Mouse (Mus musculus): ENCODE measurements around the gene Tbx5. TPM values are rescaled to one million over a fixed set of nuclear protein-coding genes. Genes with fewer than 3 reads are reported as not detected.

The Tbx5 gene
- polyA plus RNA-seq, 1 experiment from 2014 or later = 0.74 TPM

DNA sequence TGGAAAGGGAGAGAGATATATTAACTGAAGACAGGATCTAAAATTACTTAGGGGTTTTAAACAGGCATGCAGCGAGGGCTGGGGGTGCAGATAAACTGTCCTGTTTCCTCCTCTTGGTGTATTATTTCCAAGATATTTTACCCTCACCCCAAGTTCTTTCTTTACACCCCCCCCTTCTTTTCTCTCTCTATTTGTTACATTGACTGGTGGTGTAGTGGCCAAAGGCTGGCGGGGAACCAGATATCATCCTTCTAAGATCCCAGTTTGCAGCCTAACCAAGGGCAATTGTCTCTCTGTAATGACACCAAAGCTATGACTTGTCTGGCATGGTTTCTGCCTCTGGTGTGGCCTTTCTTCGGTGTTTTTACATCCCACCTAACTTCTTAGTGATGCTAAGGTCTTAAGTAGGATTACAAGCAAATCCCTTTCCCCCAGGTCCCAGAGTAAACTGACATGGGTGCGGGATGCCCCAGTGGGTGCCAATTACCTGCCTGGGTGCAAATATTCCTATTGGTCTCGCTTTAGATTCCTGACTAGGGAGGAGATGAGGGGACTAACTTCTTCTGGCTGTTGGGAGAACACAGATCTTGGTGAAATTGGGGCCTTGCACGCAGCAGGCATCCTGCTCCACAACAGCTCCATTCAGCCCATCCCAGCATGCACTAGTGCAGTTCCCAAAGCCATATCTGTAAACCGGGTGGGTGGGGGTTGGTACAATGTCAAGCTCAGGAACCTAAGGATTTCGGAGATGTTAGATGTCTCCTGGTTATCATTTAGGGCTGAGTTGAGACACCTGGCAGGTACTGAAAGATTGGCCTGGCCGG lies 32.8 kb upstream of the Tbx5 start:
- no peak overlapping the region for H3K27ac ChIP-seq (ENCODE audit: low read length)
- no peak overlapping the region for H3K4me3 ChIP-seq (ENCODE audit: low read length)
- H3K9ac ChIP-seq (replicated peaks; ENCODE audit: low read length) = no peak overlapping the region
- ATAC-seq (ENCODE audit: low FRiP score, low TSS enrichment) = no peak
- H3K36me3 ChIP-seq (ENCODE audit: insufficient read depth, low read length) = no peaks in the 10 kb centered on the region
- whole genome bisulfite sequencing = 3% methylated on average over 9 of the region's 9 CpGs
- no peaks in the 10 kb centered on the region for H3K4me1 ChIP-seq (ENCODE audit: insufficient read depth, low read length)
- peaks cover 100% of the 10 kb centered on the region for H3K27me3 ChIP-seq (ENCODE audit: insufficient read depth, low read length)
- no peaks in the 10 kb centered on the region for H3K9me3 ChIP-seq (ENCODE audit: low read length)
- no peak overlapping the region for H3K4me2 ChIP-seq (replicated peaks; ENCODE audit: low read depth, low read length)

DNA sequence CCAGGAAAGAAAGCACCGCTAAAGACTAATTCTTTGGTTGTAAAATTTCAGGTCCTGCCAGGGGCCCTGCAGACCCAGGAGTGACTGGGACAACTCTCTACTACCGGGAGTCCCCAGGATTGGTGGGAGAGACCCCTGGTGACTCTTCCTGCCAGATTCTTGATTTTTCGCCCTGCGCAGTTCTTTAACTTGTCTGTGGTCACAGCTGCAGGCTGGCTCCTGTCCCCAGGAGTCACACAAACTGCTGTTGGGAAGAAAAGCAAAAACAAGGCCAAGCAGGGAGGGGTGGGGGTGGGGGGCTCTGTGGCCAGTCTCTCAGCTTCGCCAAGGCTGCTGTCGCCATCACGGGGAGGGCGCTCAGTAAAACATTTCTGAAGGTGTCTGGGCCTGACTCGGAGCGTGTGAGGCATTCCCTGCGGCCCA lies 32.2 kb upstream of the Tbx5 start:
- no peak for ATAC-seq (ENCODE audit: low FRiP score, low TSS enrichment)
- Histone ChIP-seq H3K4me2 (replicated peaks; ENCODE audit: low read depth, low read length) (no peak overlapping the region), H3K27ac (ENCODE audit: low read length) (no peak overlapping the region), H3K36me3 (ENCODE audit: insufficient read depth, low read length) (no peaks in the 10 kb centered on the region), H3K4me1 (ENCODE audit: insufficient read depth, low read length) (no peaks in the 10 kb centered on the region), H3K9ac (replicated peaks; ENCODE audit: low read length) (no peak overlapping the region), H3K9me3 (ENCODE audit: low read length) (no peaks in the 10 kb centered on the region), H3K4me3 (ENCODE audit: low read length) (no peak overlapping the region), H3K27me3 (ENCODE audit: insufficient read depth, low read length) (peaks cover 100% of the 10 kb centered on the region)
- under 1% methylated on average over 11 of the region's 11 CpGs for WGBS

DNA sequence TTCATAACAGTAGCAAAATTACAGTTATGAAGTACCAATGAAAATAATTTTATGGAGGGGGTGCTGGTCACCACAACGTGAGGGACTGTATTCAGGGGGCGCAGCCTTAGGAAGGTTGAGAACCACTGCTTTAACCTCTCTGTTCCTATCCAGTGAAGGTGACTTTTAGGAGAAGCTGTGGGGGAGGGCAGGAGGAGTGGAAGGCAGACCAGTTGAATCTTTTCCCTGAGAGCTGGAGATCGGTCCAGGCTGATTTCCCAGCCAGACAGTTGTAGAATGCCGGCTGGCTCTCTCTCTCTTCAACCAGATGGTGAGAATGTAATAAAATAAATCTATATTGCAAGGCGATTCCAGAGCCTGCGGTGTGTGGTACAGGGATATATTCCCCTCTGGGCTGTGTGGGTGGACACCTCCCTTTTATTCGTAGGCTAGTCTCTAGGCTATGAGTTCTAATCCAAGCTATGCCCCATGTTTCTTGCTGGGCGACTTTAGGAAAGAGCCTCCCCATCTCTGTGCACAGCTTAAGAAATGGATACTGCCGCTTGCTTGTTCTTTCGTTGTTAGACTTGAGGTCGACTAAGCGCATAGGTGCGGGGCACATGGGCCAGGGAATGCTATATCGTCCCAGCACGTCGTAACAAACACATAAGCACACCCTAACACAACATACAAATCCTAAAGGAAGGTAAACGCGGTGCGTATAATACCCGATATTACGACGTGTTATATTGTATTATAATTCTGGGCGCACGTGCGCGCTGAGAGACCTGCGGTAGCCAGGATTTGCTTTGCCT lies 29.7 kb upstream of the Tbx5 start:
- peaks cover 100% of the 10 kb centered on the region for H3K27me3 ChIP-seq (ENCODE audit: insufficient read depth, low read length)
- no peaks in the 10 kb centered on the region for H3K36me3 ChIP-seq (ENCODE audit: insufficient read depth, low read length)
- H3K4me1 ChIP-seq (ENCODE audit: insufficient read depth, low read length) = no peaks in the 10 kb centered on the region
- H3K4me3 ChIP-seq (ENCODE audit: low read length) = no peak overlapping the region
- H3K4me2 ChIP-seq (replicated peaks; ENCODE audit: low read depth, low read length) = no peak overlapping the region
- 2% methylated on average over 27 of the region's 27 CpGs for WGBS
- H3K27ac ChIP-seq (ENCODE audit: low read length) = no peak overlapping the region
- ATAC-seq (ENCODE audit: low FRiP score, low TSS enrichment) = no peak
- H3K9me3 ChIP-seq (ENCODE audit: low read length) = no peaks in the 10 kb centered on the region
- no peak overlapping the region for H3K9ac ChIP-seq (replicated peaks; ENCODE audit: low read length)

DNA sequence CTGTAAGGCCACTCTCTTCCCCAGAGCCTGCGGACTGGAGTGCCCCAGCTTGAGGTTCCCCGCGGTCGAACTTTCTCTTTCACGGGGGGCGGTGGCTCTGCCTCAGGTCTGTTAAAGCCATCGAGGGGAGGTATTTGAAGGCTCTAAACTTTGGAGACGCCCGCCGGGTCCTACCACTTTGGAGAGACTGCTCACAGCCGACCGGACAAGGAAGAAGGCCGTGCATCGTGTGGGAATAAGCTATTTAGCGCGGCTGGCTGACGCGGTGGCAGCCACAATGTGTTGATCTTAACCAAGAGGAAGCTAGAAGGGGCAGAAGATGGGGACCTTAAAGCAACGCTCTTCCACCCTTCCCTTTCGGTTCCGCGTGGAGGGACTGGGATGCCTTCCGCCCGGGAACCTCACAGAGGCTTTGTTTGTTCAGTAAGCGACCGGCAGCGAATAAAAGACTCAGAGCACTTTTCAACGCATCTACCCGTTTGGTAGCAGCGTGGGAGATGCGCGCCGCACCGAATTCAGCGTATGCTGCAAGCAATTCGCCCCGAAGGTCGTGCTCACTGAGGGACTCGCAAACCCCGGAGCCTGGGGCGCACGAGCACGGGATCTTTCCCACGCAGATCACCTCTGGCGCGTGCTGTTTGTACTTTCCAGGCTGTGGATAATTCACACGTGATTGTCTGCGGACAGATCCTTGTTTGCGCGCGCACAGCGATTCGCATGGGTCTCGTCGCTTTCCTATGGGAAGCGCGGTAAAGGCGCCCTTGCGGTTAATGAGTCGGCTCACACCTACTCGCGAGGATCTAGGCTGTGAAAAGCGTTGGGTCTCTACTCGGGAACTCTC lies 28.8 kb upstream of the Tbx5 start:
- H3K4me1 ChIP-seq (ENCODE audit: insufficient read depth, low read length) = no peaks in the 10 kb centered on the region
- no peaks in the 10 kb centered on the region for H3K9me3 ChIP-seq (ENCODE audit: low read length)
- WGBS = under 1% methylated on average over 64 of the region's 64 CpGs
- ATAC-seq (ENCODE audit: low FRiP score, low TSS enrichment) = no peak
- no peak overlapping the region for H3K4me2 ChIP-seq (replicated peaks; ENCODE audit: low read depth, low read length)
- H3K27ac ChIP-seq (ENCODE audit: low read length) = no peak overlapping the region
- H3K9ac ChIP-seq (replicated peaks; ENCODE audit: low read length) = no peak overlapping the region
- H3K27me3 ChIP-seq (ENCODE audit: insufficient read depth, low read length) = peaks cover 100% of the 10 kb centered on the region
- H3K36me3 ChIP-seq (ENCODE audit: insufficient read depth, low read length) = no peaks in the 10 kb centered on the region
- H3K4me3 ChIP-seq (ENCODE audit: low read length) = no peak overlapping the region

DNA sequence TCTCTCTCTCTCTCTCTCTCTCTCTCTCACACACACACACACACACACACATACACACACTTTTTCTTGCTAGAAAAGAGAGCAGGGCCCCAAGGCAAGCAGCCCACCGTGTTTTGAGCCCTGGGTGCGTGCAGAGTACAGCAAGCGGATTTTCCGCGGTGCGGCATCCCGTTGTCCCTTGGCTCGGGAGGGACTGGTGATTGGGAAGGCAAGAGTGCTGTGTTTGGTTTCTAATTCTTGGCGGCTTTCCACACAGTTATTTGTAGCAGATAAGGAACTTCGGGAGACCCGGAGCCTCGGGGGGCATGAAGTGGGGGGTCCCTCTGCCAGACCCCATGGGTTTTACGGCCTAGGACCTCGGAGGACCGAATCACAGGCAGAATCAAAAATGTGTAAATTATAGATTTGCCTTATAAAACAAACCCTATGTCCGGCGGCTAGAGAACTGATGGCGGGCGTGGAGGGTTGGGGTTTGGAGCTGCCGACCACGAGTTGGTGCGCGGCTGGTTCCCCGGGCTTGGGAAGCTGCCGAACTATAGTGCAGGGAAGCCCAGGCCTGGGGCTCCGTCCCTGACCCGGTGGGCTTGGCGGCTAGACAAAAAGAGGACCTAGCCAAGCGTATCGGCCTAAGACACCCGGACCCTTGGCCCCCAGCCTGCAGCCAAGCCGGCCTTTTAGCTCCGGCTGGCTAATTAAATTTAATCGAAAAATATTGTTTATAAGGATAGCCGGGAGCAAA lies 28.0 kb upstream of the Tbx5 start:
- under 1% methylated on average over 35 of the region's 35 CpGs for WGBS
- H3K9ac ChIP-seq (replicated peaks; ENCODE audit: low read length) = no peak overlapping the region
- no peaks in the 10 kb centered on the region for H3K36me3 ChIP-seq (ENCODE audit: insufficient read depth, low read length)
- H3K27me3 ChIP-seq (ENCODE audit: insufficient read depth, low read length) = peaks cover 100% of the 10 kb centered on the region
- no peaks in the 10 kb centered on the region for H3K4me1 ChIP-seq (ENCODE audit: insufficient read depth, low read length)
- H3K4me3 ChIP-seq (ENCODE audit: low read length) = no peak overlapping the region
- ATAC-seq (ENCODE audit: low FRiP score, low TSS enrichment) = no peak
- no peaks in the 10 kb centered on the region for H3K9me3 ChIP-seq (ENCODE audit: low read length)
- H3K4me2 ChIP-seq (replicated peaks; ENCODE audit: low read depth, low read length) = no peak overlapping the region
- H3K27ac ChIP-seq (ENCODE audit: low read length) = no peak overlapping the region

DNA sequence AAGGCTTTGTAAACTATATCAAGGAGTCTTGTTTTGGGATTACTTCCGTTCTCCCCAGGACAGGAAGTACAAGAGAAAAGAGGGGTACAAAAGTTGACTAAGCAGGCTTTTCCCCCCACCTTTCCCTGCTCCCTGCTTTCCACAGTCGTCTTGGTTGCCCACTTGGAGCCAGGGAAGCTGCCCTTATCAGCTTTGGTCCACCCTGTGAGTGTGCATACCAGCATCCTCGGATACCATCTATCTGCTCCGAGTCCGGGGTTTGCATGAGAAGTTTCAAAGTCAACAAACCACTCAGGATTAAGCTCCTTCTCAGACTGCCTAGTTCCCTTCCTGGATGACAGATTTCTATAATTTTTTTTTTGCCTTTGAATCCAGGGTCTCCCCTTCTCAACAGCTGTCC lies 26.8 kb upstream of the Tbx5 start:
- Histone ChIP-seq H3K4me3 (ENCODE audit: low read length) (no peak overlapping the region), H3K36me3 (ENCODE audit: insufficient read depth, low read length) (no peaks in the 10 kb centered on the region), H3K4me1 (ENCODE audit: insufficient read depth, low read length) (no peaks in the 10 kb centered on the region), H3K4me2 (replicated peaks; ENCODE audit: low read depth, low read length) (no peak overlapping the region), H3K27ac (ENCODE audit: low read length) (no peak overlapping the region), H3K9ac (replicated peaks; ENCODE audit: low read length) (no peak overlapping the region), H3K9me3 (ENCODE audit: low read length) (no peaks in the 10 kb centered on the region), H3K27me3 (ENCODE audit: insufficient read depth, low read length) (peaks cover 99% of the 10 kb centered on the region)
- 3% methylated on average over 5 of the region's 5 CpGs for WGBS
- no peak for ATAC-seq (ENCODE audit: low FRiP score, low TSS enrichment)

DNA sequence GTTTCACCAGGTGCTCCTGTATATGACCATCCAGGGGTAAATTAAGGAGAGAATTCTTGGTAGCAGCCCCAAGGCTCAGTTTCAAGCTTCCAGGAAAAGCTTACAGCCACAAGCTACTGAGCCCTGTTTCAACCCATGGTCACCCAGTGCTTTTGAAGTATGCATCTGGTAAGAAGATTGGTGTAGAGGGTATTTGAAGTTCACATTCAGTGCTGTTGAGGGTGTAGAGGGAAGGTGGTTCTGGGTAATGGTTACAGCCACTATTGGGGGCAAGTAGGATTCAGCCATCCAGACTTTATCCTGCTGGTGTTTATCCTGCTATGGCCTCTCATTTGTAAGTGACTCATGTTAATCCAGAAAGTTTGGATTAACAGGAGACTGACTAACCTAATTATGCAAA lies 26.0 kb upstream of the Tbx5 start:
- no peaks in the 10 kb centered on the region for H3K36me3 ChIP-seq (ENCODE audit: insufficient read depth, low read length)
- no peak overlapping the region for H3K4me3 ChIP-seq (ENCODE audit: low read length)
- H3K4me2 ChIP-seq (replicated peaks; ENCODE audit: low read depth, low read length) = no peak overlapping the region
- no peak for ATAC-seq (ENCODE audit: low FRiP score, low TSS enrichment)
- peaks cover 99% of the 10 kb centered on the region for H3K27me3 ChIP-seq (ENCODE audit: insufficient read depth, low read length)
- H3K4me1 ChIP-seq (ENCODE audit: insufficient read depth, low read length) = no peaks in the 10 kb centered on the region
- no peak overlapping the region for H3K9ac ChIP-seq (replicated peaks; ENCODE audit: low read length)
- no peaks in the 10 kb centered on the region for H3K9me3 ChIP-seq (ENCODE audit: low read length)
- H3K27ac ChIP-seq (ENCODE audit: low read length) = no peak overlapping the region

DNA sequence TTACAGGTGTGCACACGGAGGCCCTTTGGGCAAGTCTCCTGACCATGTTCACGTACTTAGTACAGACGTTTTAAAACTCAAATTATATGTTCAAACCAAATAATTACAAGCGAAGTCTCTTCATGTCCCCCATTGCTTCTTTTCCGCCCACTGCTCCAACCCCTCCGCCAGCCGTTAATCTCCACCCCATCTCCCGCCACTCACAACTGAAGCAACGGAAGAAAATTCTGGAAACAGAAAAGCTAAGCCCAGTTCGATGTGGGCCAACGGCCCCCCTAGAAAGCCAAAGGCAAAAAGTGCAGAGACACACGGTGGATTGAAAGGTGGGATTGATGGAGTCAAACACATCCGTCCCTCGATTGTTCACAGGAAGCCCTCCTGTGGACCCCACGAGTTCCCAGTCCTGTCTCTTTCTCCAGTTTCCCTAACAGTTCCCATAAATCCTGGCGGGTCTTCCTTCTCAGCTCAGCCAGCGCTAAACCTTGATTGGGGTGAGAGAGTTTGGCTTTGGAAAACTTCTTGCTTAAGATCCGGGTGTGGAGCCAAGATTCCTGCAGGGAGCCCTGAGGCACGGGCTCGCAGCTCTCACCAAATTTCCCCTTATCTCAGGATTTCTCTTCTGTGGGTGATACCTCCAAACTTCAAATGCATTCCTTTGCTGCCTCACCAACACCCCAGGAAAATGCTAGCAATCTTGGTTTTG lies 24.8 kb upstream of the Tbx5 start:
- Histone ChIP-seq H3K4me1 (ENCODE audit: insufficient read depth, low read length) (no peaks in the 10 kb centered on the region), H3K4me3 (ENCODE audit: low read length) (no peak overlapping the region), H3K36me3 (ENCODE audit: insufficient read depth, low read length) (no peaks in the 10 kb centered on the region), H3K4me2 (replicated peaks; ENCODE audit: low read depth, low read length) (no peak overlapping the region), H3K27ac (ENCODE audit: low read length) (no peak overlapping the region), H3K9me3 (ENCODE audit: low read length) (no peaks in the 10 kb centered on the region), H3K27me3 (ENCODE audit: insufficient read depth, low read length) (peaks cover 97% of the 10 kb centered on the region), H3K9ac (replicated peaks; ENCODE audit: low read length) (no peak overlapping the region)
- 3% methylated on average over 20 of the region's 20 CpGs for WGBS
- ATAC-seq (ENCODE audit: low FRiP score, low TSS enrichment) = no peak

DNA sequence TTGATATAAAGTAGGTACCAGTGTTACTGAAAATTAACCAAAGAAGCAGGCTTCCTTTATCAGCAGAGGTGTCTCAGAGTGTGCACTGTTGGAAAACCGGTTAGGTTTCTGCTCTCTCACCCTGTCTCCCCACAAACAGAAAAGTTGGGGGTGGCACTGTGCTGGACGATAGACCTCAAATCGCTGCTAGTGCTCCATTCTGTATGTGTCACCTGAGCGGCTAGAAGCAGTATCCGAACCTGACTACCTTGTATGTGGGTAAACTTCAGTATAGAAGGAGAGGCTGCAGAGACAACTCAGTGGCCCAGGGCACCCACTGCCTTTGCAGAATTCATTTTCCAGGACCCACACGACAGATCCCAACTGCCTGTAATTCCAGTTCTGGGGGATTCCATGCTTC lies 23.8 kb upstream of the Tbx5 start:
- H3K9ac ChIP-seq (replicated peaks; ENCODE audit: low read length) = no peak overlapping the region
- no peak overlapping the region for H3K4me2 ChIP-seq (replicated peaks; ENCODE audit: low read depth, low read length)
- H3K36me3 ChIP-seq (ENCODE audit: insufficient read depth, low read length) = no peaks in the 10 kb centered on the region
- H3K9me3 ChIP-seq (ENCODE audit: low read length) = no peaks in the 10 kb centered on the region
- no peak overlapping the region for H3K4me3 ChIP-seq (ENCODE audit: low read length)
- no peak overlapping the region for H3K27ac ChIP-seq (ENCODE audit: low read length)
- H3K27me3 ChIP-seq (ENCODE audit: insufficient read depth, low read length) = peaks cover 93% of the 10 kb centered on the region
- H3K4me1 ChIP-seq (ENCODE audit: insufficient read depth, low read length) = no peaks in the 10 kb centered on the region
- no peak for ATAC-seq (ENCODE audit: low FRiP score, low TSS enrichment)
- WGBS = 33% methylated on average over 6 of the region's 6 CpGs
